Mouse (Mus musculus): ENCODE results near the gene Adh5.

DNA sequence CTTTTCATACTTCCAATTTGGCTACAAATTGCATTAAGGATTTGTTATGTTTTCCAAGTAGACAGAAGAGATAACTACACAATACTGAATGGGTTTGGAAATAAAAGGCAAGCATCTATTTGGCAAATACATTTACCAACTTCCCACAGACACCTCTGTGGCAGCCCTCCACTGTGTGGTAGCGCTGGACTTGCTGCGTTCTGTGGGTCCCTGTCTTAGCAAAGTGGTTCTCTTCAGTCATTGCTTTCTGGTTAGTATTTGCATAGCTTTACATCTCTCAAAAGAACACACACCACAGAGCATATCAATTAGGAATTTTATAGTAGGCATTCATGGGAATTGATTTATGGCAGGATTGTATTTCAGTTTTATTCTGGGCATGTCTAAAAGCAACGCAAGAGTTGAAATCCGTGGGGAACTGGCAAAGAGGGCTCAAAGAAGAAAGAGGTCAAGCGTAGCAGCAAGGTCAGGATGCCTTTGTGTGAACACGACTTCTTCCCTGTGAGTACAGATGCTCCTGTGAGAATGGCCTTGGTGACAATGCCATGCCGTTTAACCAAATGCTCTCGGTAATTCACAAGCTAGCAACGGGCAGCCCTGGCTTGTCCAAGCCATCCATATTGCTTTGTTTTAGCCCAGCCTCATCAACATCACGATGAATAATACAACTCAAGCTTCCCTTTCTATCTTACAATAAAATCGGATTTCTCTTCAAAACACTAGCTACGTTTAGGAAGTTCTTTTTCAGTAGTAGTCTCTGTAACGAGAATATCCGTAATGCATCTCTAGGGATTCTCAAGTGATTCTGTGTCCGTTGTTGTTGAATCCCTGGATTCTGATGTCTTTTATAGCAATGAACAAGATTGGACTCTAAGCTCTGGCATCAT is 57.2 kb downstream of the Adh5 start:
- TF ChIP-seq CTCF (IDR thresholded peaks at IDR 0.05; ENCODE audit: low read depth, low read length): no peak
- TF ChIP-seq GATA1 (IDR thresholded peaks at IDR 0.05; ENCODE audit: borderline replicate concordance, low read length): no peak
- no peak for TF ChIP-seq TAL1 (conservative IDR thresholded peaks at IDR 0.05; ENCODE audit: low read depth, low read length)
